Mouse (Mus musculus): ENCODE results near the gene Ampd3. TPM values are rescaled to one million over a fixed set of nuclear protein-coding genes. Genes with fewer than 3 reads are reported as not detected.

Gene Ampd3
- polyA plus RNA-seq, 1 experiment from 2014 or later = 2.8 TPM

DNA sequence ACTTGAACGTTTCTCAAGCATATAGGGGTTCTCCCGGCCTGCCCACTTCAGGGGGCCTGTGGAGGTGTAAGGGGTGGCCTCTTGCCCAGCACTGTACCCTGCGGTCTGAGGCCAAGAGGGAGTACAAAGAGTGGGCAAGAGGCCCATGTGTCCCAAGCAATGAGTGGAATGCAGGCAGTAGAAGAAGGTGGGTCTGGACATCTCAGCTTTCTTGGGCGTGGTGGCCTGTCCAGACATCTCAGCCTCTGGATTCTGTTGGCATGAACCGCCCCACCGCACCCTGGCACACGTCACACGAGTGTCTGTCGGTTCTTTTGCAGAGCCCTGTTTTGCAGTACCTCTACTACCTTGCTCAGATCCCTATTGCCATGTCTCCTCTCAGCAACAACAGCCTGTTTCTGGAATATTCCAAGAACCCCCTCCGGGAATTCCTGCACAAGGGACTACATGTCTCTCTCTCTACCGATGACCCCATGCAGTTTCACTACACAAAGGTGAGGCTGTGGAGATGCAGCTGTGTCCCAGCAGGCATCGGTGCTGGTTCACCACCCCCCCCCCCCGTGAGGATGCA lies 39.5 kb downstream of the Ampd3 start:
- H3K27me3 ChIP-seq = no peaks in the 10 kb centered on the region
- H3K36me3 ChIP-seq = 0 out of 2 replicates have a peak, but pooled peaks cover 2% of the 10 kb centered on the region
- H3K9ac ChIP-seq = no peak overlapping the region
- WGBS = 92% methylated on average over 13 of the region's 13 CpGs
- H3K4me1 ChIP-seq = peaks cover 6% of the 10 kb centered on the region; the same call in 1 of the 2 replicates
- H3K4me3 ChIP-seq = no peak overlapping the region
- no peak overlapping the region for H3K27ac ChIP-seq
- no peak overlapping the region for H3K4me2 ChIP-seq (replicated peaks)
- ATAC-seq (ENCODE audit: low FRiP score, low read depth) = no peak
- H3K9me3 ChIP-seq = no peaks in the 10 kb centered on the region

DNA sequence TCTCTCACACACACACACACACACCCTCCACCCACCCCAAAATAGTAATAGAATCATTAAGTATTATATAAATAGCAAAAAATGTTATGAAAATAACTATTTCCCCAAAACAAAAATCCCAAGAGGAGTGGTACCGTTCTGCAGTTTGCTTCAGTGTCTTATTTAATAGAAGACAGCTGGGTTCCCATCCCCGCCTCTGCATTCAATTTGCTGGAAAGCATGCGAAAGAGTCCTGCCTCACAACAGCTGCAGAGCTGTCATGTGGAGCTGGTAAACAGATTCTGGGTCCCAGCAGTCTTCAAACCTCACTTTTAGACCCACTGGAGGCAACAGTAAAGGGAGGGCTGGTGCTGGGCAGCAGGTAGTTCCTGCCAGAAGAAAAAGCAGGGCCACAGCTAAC lies 41.0 kb downstream of the Ampd3 start:
- Histone ChIP-seq H3K27me3 (no peaks in the 10 kb centered on the region), H3K4me1 (peaks cover 6% of the 10 kb centered on the region; the same call in 1 of the 2 replicates), H3K9ac (no peak overlapping the region), H3K4me3 (no peak overlapping the region), H3K36me3 (peaks cover 6% of the 10 kb centered on the region; the same call in 1 of the 2 replicates), H3K9me3 (no peaks in the 10 kb centered on the region), H3K27ac (no peak overlapping the region), H3K4me2 (replicated peaks) (no peak overlapping the region)
- 23% methylated on average over 3 of the region's 3 CpGs for WGBS
- ATAC-seq (ENCODE audit: low FRiP score, low read depth) = peak; percentile 42; the same call in 1 of the 2 replicates

DNA sequence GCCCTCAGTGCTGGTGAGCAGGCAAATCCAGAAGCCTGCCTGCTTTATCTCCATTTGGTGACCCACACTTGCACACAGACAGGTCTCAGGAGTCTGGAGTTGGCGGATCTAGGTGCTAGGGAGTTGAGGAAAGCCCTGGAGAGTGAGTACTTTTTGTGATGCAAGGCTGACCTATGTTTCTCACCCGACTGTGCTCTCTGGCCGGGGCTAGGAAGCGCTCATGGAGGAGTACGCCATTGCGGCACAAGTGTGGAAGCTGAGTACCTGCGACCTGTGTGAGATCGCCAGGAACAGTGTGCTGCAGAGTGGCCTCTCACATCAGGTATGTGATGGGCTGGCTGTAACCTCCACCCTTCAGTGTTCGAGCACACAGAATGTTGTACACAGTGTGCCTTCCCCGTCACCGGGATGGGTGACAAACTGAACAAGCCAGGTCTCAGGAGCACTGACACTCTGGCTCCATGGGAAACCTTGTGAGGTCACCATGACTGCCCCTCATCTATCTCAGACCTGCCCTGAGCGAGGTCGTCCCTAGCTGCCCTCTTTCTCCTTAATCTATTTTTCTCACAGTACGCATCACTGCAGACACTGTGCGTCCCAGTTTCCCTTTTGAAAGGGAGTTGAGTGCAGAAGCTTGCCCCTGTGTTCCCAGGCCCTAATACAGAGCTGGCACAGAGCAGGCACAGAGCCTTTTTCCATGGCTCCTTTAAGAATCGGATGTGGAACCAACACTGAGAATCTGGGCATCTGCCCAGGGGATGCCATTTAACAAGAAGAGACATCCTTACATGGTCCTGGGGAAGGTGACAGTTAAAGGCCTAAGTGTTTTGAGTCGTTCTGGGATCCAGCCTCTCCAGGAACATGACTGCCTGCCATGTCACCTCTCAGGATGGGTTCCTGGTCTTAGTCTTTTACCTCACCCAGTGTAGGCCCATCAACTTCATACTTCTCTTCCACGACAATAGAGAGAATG lies 41.9 kb downstream of the Ampd3 start:
- Histone ChIP-seq H3K4me2 (replicated peaks) (no peak overlapping the region), H3K27me3 (no peaks in the 10 kb centered on the region), H3K9me3 (no peaks in the 10 kb centered on the region), H3K27ac (no peak overlapping the region), H3K4me3 (no peak overlapping the region), H3K9ac (no peak overlapping the region), H3K36me3 (peaks cover 6% of the 10 kb centered on the region; the same call in 1 of the 2 replicates), H3K4me1 (peaks cover 6% of the 10 kb centered on the region; the same call in 1 of the 2 replicates)
- no peak for ATAC-seq (ENCODE audit: low FRiP score, low read depth)
- 86% methylated on average over 18 of the region's 18 CpGs for WGBS

DNA sequence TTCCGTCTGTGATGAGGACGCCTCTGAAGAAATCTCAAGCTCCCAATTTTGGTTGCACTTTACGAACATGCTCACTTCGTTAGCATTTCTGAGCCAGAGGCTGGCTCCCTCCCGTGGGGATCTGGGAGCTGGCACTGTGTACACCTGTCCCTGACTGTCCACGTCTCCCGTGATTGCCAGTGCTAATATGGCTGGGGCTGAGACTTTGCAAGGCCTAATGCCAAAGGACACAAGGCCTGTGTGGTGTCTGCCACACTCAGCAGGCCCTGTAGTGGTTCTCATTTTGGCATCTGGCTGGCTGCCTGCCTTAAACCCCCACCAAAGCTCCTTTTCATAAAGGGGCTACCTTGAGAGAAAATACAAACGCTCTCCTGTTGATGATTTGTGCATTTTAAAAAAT lies 43.0 kb downstream of the Ampd3 start:
- Histone ChIP-seq H3K9me3 (no peaks in the 10 kb centered on the region), H3K27ac (no peak overlapping the region), H3K4me2 (replicated peaks) (no peak overlapping the region), H3K9ac (no peak overlapping the region), H3K36me3 (peaks cover 6% of the 10 kb centered on the region; the same call in 1 of the 2 replicates), H3K4me3 (no peak overlapping the region), H3K27me3 (no peaks in the 10 kb centered on the region), H3K4me1 (peaks cover 4% of the 10 kb centered on the region; the same call in 1 of the 2 replicates)
- WGBS = 68% methylated on average over 8 of the region's 8 CpGs
- no peak for ATAC-seq (ENCODE audit: low FRiP score, low read depth)

DNA sequence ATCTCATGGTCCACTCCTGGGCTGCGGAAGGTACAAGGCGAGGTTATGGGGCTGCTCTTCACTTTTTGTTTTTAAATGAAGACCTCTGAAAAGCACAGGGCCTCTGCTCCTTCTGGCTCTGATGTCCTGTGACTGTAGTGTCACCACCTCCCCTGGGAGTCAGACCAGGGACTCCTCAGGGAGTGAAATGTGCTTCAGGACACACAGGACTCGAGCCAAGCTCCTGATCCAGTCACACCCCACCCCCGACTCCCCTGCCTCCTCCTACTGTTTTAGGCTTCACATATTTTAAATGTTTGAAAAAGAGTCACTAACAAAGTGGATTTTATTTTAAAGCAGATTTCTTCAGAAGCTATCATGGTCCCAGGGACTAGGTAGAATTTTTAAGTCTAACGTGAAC lies 43.5 kb downstream of the Ampd3 start:
- ATAC-seq (ENCODE audit: low FRiP score, low read depth) = no peak
- Histone ChIP-seq H3K36me3 (peaks cover 6% of the 10 kb centered on the region; the same call in 1 of the 2 replicates), H3K4me2 (replicated peaks) (no peak overlapping the region), H3K4me3 (no peak overlapping the region), H3K4me1 (peaks cover 4% of the 10 kb centered on the region; the same call in 1 of the 2 replicates), H3K27me3 (no peaks in the 10 kb centered on the region), H3K9ac (no peak overlapping the region), H3K27ac (no peak overlapping the region), H3K9me3 (no peaks in the 10 kb centered on the region)
- whole genome bisulfite sequencing = 82% methylated on average over 5 of the region's 5 CpGs

DNA sequence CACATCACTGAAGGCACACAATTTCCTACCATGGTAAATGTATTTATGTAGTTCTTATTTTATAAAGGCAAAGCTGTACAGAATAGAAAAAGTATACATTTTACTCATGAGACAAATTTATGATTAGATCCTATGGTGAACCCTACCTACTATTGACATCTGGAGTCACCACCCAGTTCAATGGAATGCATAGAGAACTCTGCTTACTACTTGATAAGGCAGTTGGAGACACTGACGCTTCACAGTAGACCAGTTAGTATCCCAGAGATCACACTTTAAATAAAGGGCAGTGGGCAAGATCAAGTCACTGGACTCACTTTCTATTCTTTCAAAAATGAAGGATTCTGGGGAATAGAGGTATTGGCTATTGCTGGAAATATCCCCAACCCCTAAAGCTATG lies 46.0 kb downstream of the Ampd3 start:
- 92% methylated on average over 1 of the region's 1 CpGs for WGBS
- H3K4me1 ChIP-seq = peaks cover 3% of the 10 kb centered on the region; the same call in 1 of the 2 replicates
- no peak overlapping the region for H3K4me3 ChIP-seq
- H3K4me2 ChIP-seq (replicated peaks) = no peak overlapping the region
- no peak overlapping the region for H3K27ac ChIP-seq
- no peak overlapping the region for H3K9ac ChIP-seq
- peaks cover 6% of the 10 kb centered on the region; the same call in 1 of the 2 replicates for H3K36me3 ChIP-seq
- no peak for ATAC-seq (ENCODE audit: low FRiP score, low read depth)
- H3K9me3 ChIP-seq = no peaks in the 10 kb centered on the region
- H3K27me3 ChIP-seq = no peaks in the 10 kb centered on the region

DNA sequence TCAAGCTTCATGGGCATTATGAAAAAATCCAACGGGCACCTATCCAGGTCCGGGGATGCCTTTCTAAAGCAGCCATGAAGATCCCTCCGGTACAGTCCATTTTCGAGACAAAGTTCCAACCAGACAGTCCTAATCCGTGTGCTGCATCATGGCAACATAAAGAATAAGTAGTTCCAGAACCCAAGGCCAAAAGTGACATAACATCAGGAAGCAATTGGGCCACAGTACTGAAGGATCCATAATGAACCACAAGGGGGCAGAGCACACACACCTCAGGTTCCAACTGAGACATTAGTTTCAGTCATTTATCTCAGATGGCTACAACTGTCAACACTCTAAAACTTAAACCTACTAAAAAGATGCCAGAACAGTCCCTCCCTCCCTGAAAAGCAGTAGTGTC lies 48.0 kb downstream of the Ampd3 start:
- Histone ChIP-seq H3K9ac (no peak overlapping the region), H3K4me2 (replicated peaks) (no peak overlapping the region), H3K27ac (0 out of 2 replicates have a peak overlapping the region, but pooled peaks have one; percentile 28), H3K27me3 (no peaks in the 10 kb centered on the region), H3K9me3 (no peaks in the 10 kb centered on the region), H3K36me3 (peaks cover 6% of the 10 kb centered on the region; the same call in 1 of the 2 replicates), H3K4me3 (no peak overlapping the region), H3K4me1 (peaks cover 1% of the 10 kb centered on the region; the same call in 1 of the 2 replicates)
- 45% methylated on average over 5 of the region's 5 CpGs for WGBS
- ATAC-seq (ENCODE audit: low FRiP score, low read depth) = peak; percentile 73

DNA sequence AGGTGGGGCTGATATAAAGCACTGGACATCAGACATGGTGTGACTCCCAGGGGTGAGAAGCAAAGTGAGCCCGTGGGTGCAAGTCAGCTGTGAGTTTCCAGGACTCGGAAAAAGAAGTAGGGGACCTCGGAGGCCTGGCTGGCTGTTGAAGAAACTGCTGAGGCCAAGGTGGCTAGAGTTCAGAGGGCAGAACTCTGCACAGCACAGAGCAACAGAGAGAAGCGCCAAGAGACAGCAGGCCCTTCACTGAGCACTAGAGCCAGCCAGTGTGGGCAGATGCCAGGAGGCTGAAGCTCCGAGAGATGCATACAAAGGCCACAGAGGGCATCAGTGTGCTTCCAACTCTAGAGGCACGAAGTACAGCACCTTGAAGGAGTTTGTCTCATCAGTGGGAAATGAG lies 50.2 kb downstream of the Ampd3 start:
- H3K9ac ChIP-seq = no peak overlapping the region
- H3K9me3 ChIP-seq = no peaks in the 10 kb centered on the region
- H3K4me2 ChIP-seq (replicated peaks) = no peak overlapping the region
- H3K4me3 ChIP-seq = no peak overlapping the region
- 79% methylated on average over 6 of the region's 6 CpGs for WGBS
- H3K27me3 ChIP-seq = no peaks in the 10 kb centered on the region
- no peak overlapping the region for H3K27ac ChIP-seq
- peaks cover 4% of the 10 kb centered on the region; the same call in 1 of the 2 replicates for H3K36me3 ChIP-seq
- H3K4me1 ChIP-seq = peaks cover 20% of the 10 kb centered on the region
- no peak for ATAC-seq (ENCODE audit: low FRiP score, low read depth)

DNA sequence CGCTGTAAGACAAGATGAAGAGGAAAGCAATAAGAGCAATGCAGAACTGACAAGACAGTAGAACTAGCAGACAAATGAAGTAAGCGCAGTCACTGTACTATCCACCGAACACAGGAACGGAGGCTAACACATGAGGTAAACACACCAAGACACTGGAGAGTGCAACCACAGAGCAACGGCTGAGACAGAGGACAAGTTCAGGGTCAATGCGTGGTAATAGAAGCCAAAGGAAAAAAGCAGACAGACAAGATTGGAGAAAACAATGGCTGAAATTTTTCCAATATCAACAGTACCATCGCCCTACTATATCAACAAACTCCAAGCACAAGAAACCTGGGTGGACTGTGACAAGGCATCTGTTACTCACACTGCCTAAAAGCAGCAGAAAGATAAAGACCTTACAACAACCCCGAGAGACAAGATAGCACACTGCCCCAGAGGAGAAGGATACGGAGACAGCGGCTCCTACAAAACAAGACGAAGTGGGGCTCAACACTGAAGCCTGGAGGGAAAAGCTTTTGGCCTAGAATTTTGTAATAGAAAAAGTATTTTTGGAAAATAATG lies 50.9 kb downstream of the Ampd3 start:
- H3K9ac ChIP-seq = no peak overlapping the region
- peaks cover 10% of the 10 kb centered on the region for H3K36me3 ChIP-seq
- no peaks in the 10 kb centered on the region for H3K27me3 ChIP-seq
- H3K4me1 ChIP-seq = peaks cover 22% of the 10 kb centered on the region
- WGBS = 87% methylated on average over 11 of the region's 11 CpGs
- no peaks in the 10 kb centered on the region for H3K9me3 ChIP-seq
- no peak overlapping the region for H3K27ac ChIP-seq
- no peak overlapping the region for H3K4me3 ChIP-seq
- no peak for ATAC-seq (ENCODE audit: low FRiP score, low read depth)
- no peak overlapping the region for H3K4me2 ChIP-seq (replicated peaks)

DNA sequence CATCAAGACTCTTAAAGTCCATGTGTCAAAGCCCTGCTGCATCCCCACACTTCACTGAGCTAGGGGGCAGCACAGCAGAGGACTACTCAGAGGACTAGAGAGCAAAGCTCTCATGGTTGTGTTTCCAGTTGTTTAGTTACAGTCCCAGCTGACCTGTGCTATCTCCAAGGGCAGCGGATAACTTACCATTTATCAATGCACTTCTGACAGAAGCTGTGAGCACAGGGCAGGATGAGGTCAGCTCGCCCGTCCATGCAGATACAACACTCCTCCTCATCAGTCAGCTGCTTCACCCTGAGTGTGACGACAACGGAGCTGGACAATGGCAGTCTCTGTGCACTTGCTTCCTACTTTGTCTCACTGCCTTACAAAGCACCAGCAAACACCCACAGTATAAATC lies 53.1 kb downstream of the Ampd3 start:
- no peak for ATAC-seq (ENCODE audit: low FRiP score, low read depth)
- WGBS = 77% methylated on average over 5 of the region's 5 CpGs
- Histone ChIP-seq H3K36me3 (peaks cover 17% of the 10 kb centered on the region), H3K4me3 (no peak overlapping the region), H3K27me3 (no peaks in the 10 kb centered on the region), H3K9ac (no peak overlapping the region), H3K4me1 (peaks cover 22% of the 10 kb centered on the region), H3K27ac (peak overlapping the region; percentile 39; the same call in 1 of the 2 replicates), H3K4me2 (replicated peaks) (no peak overlapping the region), H3K9me3 (no peaks in the 10 kb centered on the region)

DNA sequence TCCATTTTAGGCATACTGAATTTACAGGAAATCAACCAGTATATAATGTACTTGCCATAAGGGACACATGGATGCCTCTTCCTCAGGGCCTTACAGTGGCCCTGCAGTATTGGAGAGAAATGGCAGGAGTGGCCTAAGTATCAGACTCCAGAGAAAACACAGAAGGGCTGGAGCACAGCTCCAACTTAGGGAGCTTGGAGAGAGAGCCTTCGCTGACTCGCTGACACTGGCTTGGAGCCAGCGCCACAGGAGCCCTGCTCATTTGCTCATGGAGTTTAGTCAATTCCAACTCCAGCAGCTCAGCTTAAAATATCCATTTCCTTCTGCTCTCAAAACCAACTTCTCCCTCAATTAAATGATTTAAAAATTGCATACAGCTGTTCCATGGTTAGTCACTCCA lies 53.6 kb downstream of the Ampd3 start:
- peak overlapping the region; percentile 39; the same call in 1 of the 2 replicates for H3K27ac ChIP-seq
- peaks cover 17% of the 10 kb centered on the region for H3K36me3 ChIP-seq
- peak; percentile 82 for ATAC-seq (ENCODE audit: low FRiP score, low read depth)
- peaks cover 22% of the 10 kb centered on the region for H3K4me1 ChIP-seq
- no peak overlapping the region; the same call in 1 of the 2 replicates for H3K4me2 ChIP-seq (replicated peaks)
- no peaks in the 10 kb centered on the region for H3K9me3 ChIP-seq
- H3K9ac ChIP-seq = no peak overlapping the region
- 49% methylated on average over 3 of the region's 3 CpGs for WGBS
- H3K27me3 ChIP-seq = no peaks in the 10 kb centered on the region
- no peak overlapping the region for H3K4me3 ChIP-seq

DNA sequence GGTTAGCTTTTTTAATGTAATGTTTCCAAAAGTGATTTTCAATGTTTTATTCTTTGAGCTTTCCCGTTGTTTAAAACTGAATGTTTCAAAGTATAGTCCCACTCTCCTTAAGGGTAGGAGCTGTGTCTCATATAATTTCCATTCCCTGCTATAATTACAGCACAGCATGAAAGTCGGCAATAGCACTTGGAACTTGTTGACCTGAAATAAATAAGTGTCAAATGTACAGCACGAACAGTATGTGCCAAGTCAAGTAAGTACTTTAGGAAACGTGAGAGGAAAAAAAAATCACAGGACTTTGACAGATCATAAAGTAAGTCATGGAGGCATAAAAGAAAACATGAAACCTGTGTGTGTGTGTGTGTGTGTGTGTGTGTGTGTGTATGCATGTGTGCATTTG lies 54.0 kb downstream of the Ampd3 start:
- Histone ChIP-seq H3K27ac (peak overlapping the region; percentile 39; the same call in 1 of the 2 replicates), H3K9me3 (no peaks in the 10 kb centered on the region)
- 23% methylated on average over 4 of the region's 4 CpGs for WGBS

More for the DNA sequence above, 54.0 kb downstream of the Ampd3 start:
- ATAC-seq (ENCODE audit: low FRiP score, low read depth) = peak; percentile 64; the same call in 1 of the 2 replicates
- H3K36me3 ChIP-seq = peaks cover 17% of the 10 kb centered on the region
- no peaks in the 10 kb centered on the region for H3K27me3 ChIP-seq
- no peak overlapping the region for H3K9ac ChIP-seq
- no peak overlapping the region for H3K4me3 ChIP-seq
- H3K4me1 ChIP-seq = peaks cover 22% of the 10 kb centered on the region
- H3K4me2 ChIP-seq (replicated peaks) = no peak overlapping the region
